Mouse (Mus musculus): ENCODE measurements around the gene Cavin4.

- no peak for TF ChIP-seq CTCF (IDR thresholded peaks at IDR 0.05; ENCODE audit: low read depth, low read length)
- no peak for TF ChIP-seq POLR2AphosphoS5 (IDR thresholded peaks at IDR 0.05; ENCODE audit: insufficient replicate concordance, low read depth, low read length)
- no peak for TF ChIP-seq TAL1 (conservative IDR thresholded peaks at IDR 0.05; ENCODE audit: low read depth, low read length)
- no peak for TF ChIP-seq GATA1 (IDR thresholded peaks at IDR 0.05; ENCODE audit: borderline replicate concordance, low read length)
Measured at GRCm38 (mm10) chr4:48620121-48620520, 43.2 kb upstream of the Cavin4 start.

All from G1E (cell line).